Mouse (Mus musculus) stomach, postnatal 0 days (tissue): ENCODE data around the gene 1600014C10Rik. TPM values are rescaled to one million over a fixed set of nuclear protein-coding genes. Genes with fewer than 3 reads are reported as not detected.

Experiments used
- ATAC-seq: fragments of 200-750 bp; cut with Nextera tagmentation; 2 replicates; pipeline ENCODE4 v1.8.0; 2017; ENCODE audit not compliant: low FRiP score, low TSS enrichment
- DNase-seq: peaks from one replicate; pipeline ENCODE4 v3.0.0-alpha.2; 2016; ENCODE audit warnings: low spot score
- H3K27ac ChIP-seq: fragments of 300-500 bp; sonication (generic); replicated peaks from 2 replicates; pipeline ENCODE4 v1.5.1; 2014; ENCODE audit warnings: mild to moderate bottlenecking, control low read depth
- H3K27me3 ChIP-seq: fragments of 300-500 bp; sonication (generic); 2 replicates; pipeline ENCODE4 v1.6.1; 2014; ENCODE audit warnings: low read length; ENCODE audit not compliant: control insufficient read depth, insufficient read depth
- H3K36me3 ChIP-seq: fragments of 300-500 bp; sonication (generic); 2 replicates; pipeline ENCODE4 v1.6.1; 2014; ENCODE audit warnings: low read length, mixed read lengths; ENCODE audit not compliant: control insufficient read depth, insufficient read depth
- H3K4me1 ChIP-seq: fragments of 300-500 bp; sonication (generic); replicated peaks from 2 replicates; pipeline ENCODE4 v1.6.1; 2014; ENCODE audit warnings: antibody characterized with exemption; ENCODE audit not compliant: control insufficient read depth, insufficient read depth
- H3K4me2 ChIP-seq: fragments of 300-500 bp; sonication (generic); replicated peaks from 2 replicates; pipeline ENCODE4 v1.6.1; 2014; ENCODE audit warnings: low read depth, mild to moderate bottlenecking, control low read depth, moderate library complexity
- H3K4me3 ChIP-seq: fragments of 300-500 bp; sonication (generic); 2 replicates; pipeline ENCODE4 v1.5.1; 2014; ENCODE audit warnings: low read depth, low read length, control low read depth
- H3K9ac ChIP-seq: fragments of 300-500 bp; sonication (generic); 2 replicates; pipeline ENCODE4 v1.6.1; 2014; ENCODE audit warnings: mild to moderate bottlenecking, low read length, control low read depth, mixed read lengths
- H3K9me3 ChIP-seq: fragments of 300-500 bp; sonication (generic); 2 replicates; pipeline ENCODE4 v1.6.1; 2016; ENCODE audit warnings: low read length; ENCODE audit not compliant: control insufficient read depth
- CTCF ChIP-seq: IDR thresholded peaks from 2 replicates; pipeline ENCODE4 v1.5.1; 2016; ENCODE audit warnings: antibody characterized with exemption, low read depth, mild to moderate bottlenecking, moderate library complexity
- EP300 ChIP-seq: optimal IDR thresholded peaks from 2 replicates; pipeline ENCODE3; 2016; ENCODE audit warnings: antibody characterized with exemption
- WGBS: fragments of 180-500 bp; shearing (Covaris S2); extraction: QIAGEN DNeasy Blood & Tissue Kit; methylation state at CpG from one replicate; pipeline ENCODE4 v1.1.7; 2014; 5-methylcytosine and 5-hydroxymethylcytosine counted together
- polyA plus RNA-seq: library from polyadenylated mRNA; unstranded; fragments of >200 nt; fragmentation: Nextera tagmentation; extraction: Ambion mirVana; gene quantifications from 2 replicates; pipeline ENCODE4 v1.2.1, GENCODE M21; 2015

Gene 1600014C10Rik
- polyA plus RNA-seq, 1 experiment from 2014 or later, result 10.3 TPM

GRCm38 (mm10) chr7:38237140-38237539 lies 54.1 kb downstream of the 1600014C10Rik start:
- TF ChIP-seq EP300 (no peak), CTCF (no peak)
- Histone ChIP-seq H3K4me2 (no peak overlapping the region), H3K9ac (no peak overlapping the region)

DNA sequence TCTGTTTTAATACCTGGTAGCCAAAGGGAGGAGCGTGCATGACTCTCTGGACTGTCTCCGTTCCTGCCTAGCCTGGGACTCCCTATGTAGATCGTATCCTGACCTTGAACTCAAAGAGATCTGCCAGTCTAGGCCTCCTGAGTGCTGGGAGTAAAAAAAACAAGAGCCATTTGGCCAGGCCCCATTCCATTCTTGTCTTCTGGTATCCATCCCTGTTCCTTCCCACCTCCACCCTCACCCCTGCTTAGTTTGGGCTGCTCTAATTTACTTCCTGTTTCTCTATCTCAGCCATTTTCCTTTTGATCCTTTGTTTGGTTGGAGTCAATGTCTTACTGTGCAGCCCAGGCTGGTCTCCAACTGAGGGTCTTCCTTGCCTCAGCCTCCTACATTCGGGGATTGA lies 59.4 kb downstream of the 1600014C10Rik start:
- TF ChIP-seq EP300, result no peak
- TF ChIP-seq CTCF, result no peak
- no peaks in the 10 kb centered on the region for H3K36me3 ChIP-seq
- no peak overlapping the region for H3K4me2 ChIP-seq
- no peaks in the 10 kb centered on the region for H3K4me1 ChIP-seq
- no peak overlapping the region for H3K4me3 ChIP-seq
- H3K9ac ChIP-seq, result no peak overlapping the region
- 83% methylated on average over 4 of the region's 4 CpGs for WGBS
- no peak for ATAC-seq
- H3K27ac ChIP-seq, result no peak overlapping the region
- H3K27me3 ChIP-seq, result no peaks in the 10 kb centered on the region
- H3K9me3 ChIP-seq, result no peaks in the 10 kb centered on the region
- no peak for DNase-seq

More at GRCm38 (mm10) chr7:38237140-38237539, 54.1 kb downstream of the 1600014C10Rik start:
- ATAC-seq, result no peak
- no peak for DNase-seq
- Histone ChIP-seq H3K27me3 (no peaks in the 10 kb centered on the region), H3K4me1 (no peaks in the 10 kb centered on the region), H3K9me3 (no peaks in the 10 kb centered on the region), H3K36me3 (no peaks in the 10 kb centered on the region), H3K27ac (no peak overlapping the region), H3K4me3 (no peak overlapping the region)

Other genes starting within 250 kb of the 1600014C10Rik start
- 28.0 and 31.6 TPM in 2 replicates for gene Uri1, start 159.7 kb upstream of the 1600014C10Rik start, polyA plus RNA-seq
- gene Ccne1, start 75.7 kb upstream of the 1600014C10Rik start, polyA plus RNA-seq, result 14.2 and 15.3 TPM in 2 replicates
- 1.9 and 2.0 TPM in 2 replicates for gene Plekhf1, start 44.8 kb downstream of the 1600014C10Rik start, polyA plus RNA-seq
- gene Pop4, start 88.2 kb downstream of the 1600014C10Rik start, polyA plus RNA-seq, result 25.3 and 27.6 TPM in 2 replicates